Mouse (Mus musculus): ENCODE results near the gene Trim71.

GRCm38 (mm10) chr9:114538996-114539563, 25.1 kb downstream of the Trim71 start:
- no peak for TF ChIP-seq CTCF (IDR thresholded peaks at IDR 0.05; ENCODE audit: low read depth, low read length)
- TF ChIP-seq POLR2A (IDR thresholded peaks at IDR 0.05; ENCODE audit: borderline replicate concordance, low read depth, low read length), result no peak

All from bone marrow macrophage, adult 2 months (primary cell).